Mouse (Mus musculus): ENCODE results near the gene B4galnt1.
A peak's percentile ranks its signal among the peaks of the same experiment; 100 is the strongest.
"Not testable (repeated sequence)": the region's sequence is repeated elsewhere in the genome, so short reads cannot be mapped to it uniquely, and the experiment has no call there.

B4galnt1 gene

GRCm38 (mm10) chr10:127143228-127143627 is 21.8 kb upstream of the B4galnt1 start:
- DNase-seq, result no peak

- DNase-seq, result no peak
These were observed 20.5 kb upstream of the B4galnt1 start for GRCm38 (mm10) chr10:127144536-127144935.

GRCm38 (mm10) chr10:127145303-127145702 is 19.7 kb upstream of the B4galnt1 start:
- DNase-seq, result no peak

GRCm38 (mm10) chr10:127147135-127147534 is 17.9 kb upstream of the B4galnt1 start:
- no peak for DNase-seq

GRCm38 (mm10) chr10:127150471-127150872 is 14.6 kb upstream of the B4galnt1 start:
- no peak for DNase-seq

- not testable (repeated sequence) for DNase-seq
These were observed 13.8 kb upstream of the B4galnt1 start for GRCm38 (mm10) chr10:127151233-127151632.

- not testable (repeated sequence) for DNase-seq
These were observed 12.5 kb upstream of the B4galnt1 start for GRCm38 (mm10) chr10:127152556-127152955.

- no peak for DNase-seq
These were observed 11.7 kb upstream of the B4galnt1 start for GRCm38 (mm10) chr10:127153323-127153722.

- DNase-seq, result no peak
These were observed 10.8 kb upstream of the B4galnt1 start for GRCm38 (mm10) chr10:127154241-127154640.

GRCm38 (mm10) chr10:127154652-127155051 is 10.4 kb upstream of the B4galnt1 start:
- no peak for DNase-seq

GRCm38 (mm10) chr10:127156089-127156488 is 8.9 kb upstream of the B4galnt1 start:
- no peak for DNase-seq

- DNase-seq, result no peak
These were observed 8.5 kb upstream of the B4galnt1 start for GRCm38 (mm10) chr10:127156511-127156910.

GRCm38 (mm10) chr10:127158471-127158870 is 6.6 kb upstream of the B4galnt1 start:
- no peak for DNase-seq

GRCm38 (mm10) chr10:127160081-127160480 is 4.9 kb upstream of the B4galnt1 start:
- no peak for DNase-seq

GRCm38 (mm10) chr10:127160728-127161127 is 4.3 kb upstream of the B4galnt1 start:
- DNase-seq, result no peak

GRCm38 (mm10) chr10:127162771-127163261 is 2.2 kb upstream of the B4galnt1 start:
- peak in 1 of 2 experiments; percentile 75 for DNase-seq

GRCm38 (mm10) chr10:127164190-127164589 is 835 bp upstream of the B4galnt1 start:
- DNase-seq, result no peak

GRCm38 (mm10) chr10:127165354-127165653 is 279 bp downstream of the B4galnt1 start:
- no peak for DNase-seq

GRCm38 (mm10) chr10:127165654-127166403 is 804 bp downstream of the B4galnt1 start:
- DNase-seq, result peak; percentile 71 to 78

GRCm38 (mm10) chr10:127166404-127166715 is 1.3 kb downstream of the B4galnt1 start:
- no peak for DNase-seq

- DNase-seq, result no peak
These were observed 2.0 kb downstream of the B4galnt1 start for GRCm38 (mm10) chr10:127166771-127167613.

- DNase-seq, result no peak
These were observed 2.7 kb downstream of the B4galnt1 start for GRCm38 (mm10) chr10:127167614-127168192.

GRCm38 (mm10) chr10:127170002-127170401 is 5.0 kb downstream of the B4galnt1 start:
- DNase-seq, result no peak

GRCm38 (mm10) chr10:127170837-127171272 is 5.8 kb downstream of the B4galnt1 start:
- peak; percentile 69 to 76 for DNase-seq

Measured in thymus, adult 18-20 months (tissue).